Comparison of ENCODE assay signal across 7 mouse cellular contexts in the genomic region with DNA sequence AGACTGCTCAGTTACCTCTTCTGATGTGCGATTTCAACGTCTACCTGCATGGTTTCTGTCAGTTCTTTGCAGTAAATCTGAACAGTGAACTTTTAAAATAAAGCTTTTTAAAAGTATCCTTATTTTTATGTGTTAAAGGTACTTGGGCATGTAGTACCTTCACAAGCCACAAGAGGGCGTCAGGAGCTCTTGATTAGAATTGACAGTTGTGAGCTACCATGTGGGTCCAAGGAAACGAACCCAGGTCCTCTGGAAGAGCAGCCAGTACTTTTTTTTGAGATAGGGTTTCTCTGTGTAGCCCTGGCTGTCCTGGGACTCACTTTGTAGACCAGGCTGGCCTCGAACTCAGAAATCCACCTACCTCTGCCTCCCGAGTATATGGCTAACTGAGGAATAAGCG.
DNase-seq lines count a peak whose midpoint lies in the region; ATAC-seq lines count a peak whose summit lies in the region.

No protein-coding gene starts in this region.

- no peak overlapping the region for H3K27ac ChIP-seq in kidney, embryonic 14.5 days (ENCODE audit: low read depth, low read length)
- no peak overlapping the region for H3K27ac ChIP-seq in embryonic facial prominence, embryonic 10.5 days (replicated peaks)

- H3K4me2 ChIP-seq in kidney, embryonic 14.5 days (replicated peaks; ENCODE audit: low read depth, low read length) = no peak overlapping the region

- no peak for ATAC-seq in kidney, embryonic 14.5 days (ENCODE audit: low FRiP score, low TSS enrichment)

- no peak overlapping the region for H3K9ac ChIP-seq in kidney, embryonic 14.5 days (ENCODE audit: low read depth, low read length)

- H3K36me3 ChIP-seq in kidney, embryonic 14.5 days (ENCODE audit: control insufficient read depth, insufficient read depth, low read length) = no peaks in the 10 kb centered on the region
- no peaks in the 10 kb centered on the region for H3K36me3 ChIP-seq in embryonic facial prominence, embryonic 10.5 days (replicated peaks)

- no peaks in the 10 kb centered on the region for H3K27me3 ChIP-seq in kidney, embryonic 14.5 days (ENCODE audit: control insufficient read depth, insufficient read depth, low read length)
- peaks cover 20% of the 10 kb centered on the region for H3K27me3 ChIP-seq in embryonic facial prominence, embryonic 10.5 days (replicated peaks; ENCODE audit: low read depth, poor library complexity, severe bottlenecking)

- WGBS in kidney, embryonic 14.5 days = 41% methylated on average over 7 of the region's 7 CpGs
- WGBS in embryonic facial prominence, embryonic 10.5 days = 39% methylated on average over 7 of the region's 7 CpGs

- H3K9me3 ChIP-seq in kidney, embryonic 14.5 days (ENCODE audit: control insufficient read depth, low read length) = no peaks in the 10 kb centered on the region
- H3K9me3 ChIP-seq in embryonic facial prominence, embryonic 10.5 days = no peaks in the 10 kb centered on the region

- H3K4me1 ChIP-seq in kidney, embryonic 14.5 days (ENCODE audit: control insufficient read depth, insufficient read depth, low read length) = no peaks in the 10 kb centered on the region
- peaks cover 4% of the 10 kb centered on the region for H3K4me1 ChIP-seq in embryonic facial prominence, embryonic 10.5 days

- peak; percentile 59 for DNase-seq in kidney, adult 18-20 months
- peak; percentile 84 for DNase-seq in CD4-positive, CD25-positive, alpha-beta regulatory T cell, adult 2 months (ENCODE audit: low read depth, low spot score)
- DNase-seq in MN1 (ENCODE audit: low spot score) = peak; percentile 73
- peak; percentile 64 for DNase-seq in embryonic facial prominence, embryonic 10.5 days (ENCODE audit: low spot score)
- peak; percentile 69 for DNase-seq in lung, postnatal 14 days
- DNase-seq in frontal cortex, postnatal 14 days (ENCODE audit: low spot score in 2 of 2) = no peak

- H3K4me3 ChIP-seq in kidney, embryonic 14.5 days (ENCODE audit: low read length) = no peak overlapping the region
- no peak overlapping the region for H3K4me3 ChIP-seq in embryonic facial prominence, embryonic 10.5 days

Comparison
In these comparisons a context has a peak if more than half of its experiments do, and no peak if none do; other contexts are left out.
1. DNase-seq: peak in kidney, adult 18-20 months (single experiment), CD4-positive, CD25-positive, alpha-beta regulatory T cell, adult 2 months (single experiment), MN1 (single experiment), embryonic facial prominence, embryonic 10.5 days (single experiment) and lung, postnatal 14 days (single experiment); none in frontal cortex, postnatal 14 days (0 of 2).